Mouse (Mus musculus) thymus, adult 2 months (tissue): Measurements from ENCODE around the gene Hoxa4.

Experiments used
- CTCF ChIP-seq: fragments of 200-500 bp; IDR thresholded peaks from 2 replicates; pipeline ENCODE4 v1.5.1; 2012; ENCODE audit warnings: mild to moderate bottlenecking, control low read depth, low read length, moderate library complexity, borderline replicate concordance; ENCODE audit not compliant: control insufficient read depth, poor library complexity, insufficient read depth; ENCODE audit errors: extremely low read depth
- POLR2A ChIP-seq: fragments of 200-500 bp; IDR thresholded peaks from 2 replicates; pipeline ENCODE4 v1.6.1; 2012; ENCODE audit warnings: mild to moderate bottlenecking, low read length, control low read depth, moderate library complexity; ENCODE audit not compliant: control insufficient read depth, poor library complexity, insufficient read depth; ENCODE audit errors: extremely low read depth

- TF ChIP-seq CTCF (no peak), POLR2A (no peak)
Observed at GRCm38 (mm10) chr6:52208072-52208867, 16.7 kb upstream of the Hoxa4 start, which contains the start of gene Hoxa6.
